Mouse (Mus musculus) lung, embryonic 15.5 days (tissue): ENCODE results near the gene Nod1. TPM values are rescaled to one million over a fixed set of nuclear protein-coding genes. Genes with fewer than 3 reads are reported as not detected.

ENCODE experiments used
- ATAC-seq: fragments of 200-750 bp; cut with Nextera tagmentation; 2 replicates; pipeline ENCODE4 v1.8.0; 2017; ENCODE audit warnings: moderate number of reproducible peaks, borderline replicate concordance; ENCODE audit not compliant: low FRiP score, low TSS enrichment; ENCODE audit errors: extremely low read depth
- H3K27ac ChIP-seq: fragments of 300-500 bp; sonication (generic); 2 replicates; pipeline ENCODE4 v1.5.1; 2015; ENCODE audit warnings: moderate library complexity, mild to moderate bottlenecking, inconsistent platforms
- H3K27me3 ChIP-seq: fragments of 300-500 bp; sonication (generic); 2 replicates; pipeline ENCODE4 v1.6.1; 2015; ENCODE audit warnings: inconsistent platforms
- H3K36me3 ChIP-seq: fragments of 300-500 bp; sonication (generic); 2 replicates; pipeline ENCODE4 v1.6.1; 2015; ENCODE audit warnings: inconsistent platforms
- H3K4me1 ChIP-seq: fragments of 300-500 bp; sonication (generic); 2 replicates; pipeline ENCODE4 v1.6.1; 2015; ENCODE audit warnings: inconsistent platforms
- H3K4me2 ChIP-seq: fragments of 300-500 bp; sonication (generic); 2 replicates; pipeline ENCODE4 v1.6.1; 2015; ENCODE audit warnings: inconsistent platforms, mild to moderate bottlenecking, moderate library complexity
- H3K4me3 ChIP-seq: fragments of 300-500 bp; sonication (generic); 2 replicates; pipeline ENCODE4 v1.5.1; 2015; ENCODE audit warnings: mild to moderate bottlenecking, inconsistent platforms
- H3K9ac ChIP-seq: fragments of 300-500 bp; sonication (generic); 2 replicates; pipeline ENCODE4 v1.6.1; 2015; ENCODE audit warnings: inconsistent platforms
- H3K9me3 ChIP-seq: fragments of 300-500 bp; sonication (generic); 2 replicates; pipeline ENCODE4 v1.6.1; 2016; ENCODE audit warnings: inconsistent platforms
- WGBS: fragments of 180-500 bp; shearing (Covaris S2); methylation state at CpG from one replicate; pipeline ENCODE4 v1.1.7; 2015; 5-methylcytosine and 5-hydroxymethylcytosine counted together
- polyA plus RNA-seq: library from polyadenylated mRNA; unstranded; fragments of >200 nt; fragmentation: Nextera tagmentation; extraction: Ambion mirVana; gene quantifications from 2 replicates; pipeline ENCODE4 v1.2.1, GENCODE M21; 2015

Nod1 gene
- polyA plus RNA-seq, 1 experiment from 2014 or later: 7.6 TPM

DNA sequence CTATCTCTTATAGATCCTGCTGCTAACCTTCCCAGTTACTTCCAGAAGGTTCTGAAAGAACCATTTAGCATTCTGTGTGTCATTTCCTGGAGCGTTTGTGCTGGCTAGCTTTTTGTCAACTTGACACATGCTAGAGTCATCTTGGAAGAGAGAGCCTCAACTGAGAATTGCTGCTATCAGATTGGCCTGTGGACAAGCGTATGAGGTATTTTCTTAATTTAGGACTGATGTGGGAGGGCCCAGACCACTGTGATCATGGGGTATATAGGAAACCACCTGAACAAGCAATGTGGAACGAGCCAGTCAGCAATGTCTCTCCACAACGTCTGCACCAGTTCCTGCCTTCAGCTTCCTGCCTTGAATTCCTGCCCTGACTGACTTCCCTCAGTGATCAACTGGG lies 31.1 kb upstream of the Nod1 start:
- Histone ChIP-seq H3K36me3 (no peaks in the 10 kb centered on the region), H3K4me1 (no peaks in the 10 kb centered on the region), H3K9me3 (no peaks in the 10 kb centered on the region), H3K4me2 (no peak overlapping the region), H3K9ac (no peak overlapping the region), H3K4me3 (no peak overlapping the region), H3K27me3 (no peaks in the 10 kb centered on the region), H3K27ac (no peak overlapping the region)
- 50% methylated on average over 4 of the region's 4 CpGs for whole genome bisulfite sequencing
- no peak for ATAC-seq

DNA sequence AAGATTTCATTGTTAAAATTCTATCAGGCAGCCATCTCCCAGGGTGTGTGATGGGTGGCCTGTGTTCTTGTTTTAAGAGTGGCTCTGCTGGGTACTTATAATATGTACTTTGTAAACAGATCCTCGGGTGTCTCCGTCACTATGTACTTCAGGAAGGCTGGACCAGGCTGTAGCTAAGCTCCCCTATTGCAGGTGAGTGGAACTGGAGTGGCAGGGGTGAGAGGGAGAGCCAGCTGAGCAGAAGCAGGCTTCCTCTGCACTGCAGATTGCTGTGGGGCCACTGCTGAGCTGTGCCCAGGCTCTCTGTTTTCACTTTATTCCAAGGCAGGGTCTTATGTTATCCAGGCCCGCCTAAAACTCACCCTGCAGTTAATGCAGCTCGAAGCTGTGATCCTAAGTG lies 30.0 kb upstream of the Nod1 start:
- Histone ChIP-seq H3K9me3 (no peaks in the 10 kb centered on the region), H3K27me3 (no peaks in the 10 kb centered on the region), H3K4me2 (no peak overlapping the region), H3K4me3 (no peak overlapping the region), H3K9ac (no peak overlapping the region), H3K4me1 (no peaks in the 10 kb centered on the region), H3K36me3 (no peaks in the 10 kb centered on the region), H3K27ac (no peak overlapping the region)
- 45% methylated on average over 4 of the region's 4 CpGs for WGBS
- no peak for ATAC-seq

DNA sequence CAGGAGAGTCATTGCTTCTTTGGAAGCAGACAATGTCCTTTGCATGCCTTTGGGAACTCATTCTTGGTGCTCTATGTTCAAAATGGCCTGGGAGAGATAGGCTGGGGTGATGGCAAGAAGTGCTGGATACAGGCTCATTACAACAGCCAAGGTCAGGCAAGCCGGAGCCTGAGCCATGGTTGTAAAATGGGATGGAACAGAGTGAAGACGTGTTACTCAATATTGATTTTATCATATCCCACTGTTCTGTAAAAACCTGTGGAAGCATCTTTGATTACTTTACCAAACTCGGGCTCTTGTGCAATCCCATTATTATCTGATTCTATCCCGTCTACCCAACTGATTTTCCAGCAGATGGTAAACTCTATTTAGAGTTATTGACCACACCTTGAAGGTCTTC lies 28.9 kb upstream of the Nod1 start:
- Histone ChIP-seq H3K4me3 (no peak overlapping the region), H3K36me3 (no peaks in the 10 kb centered on the region), H3K4me1 (no peaks in the 10 kb centered on the region), H3K27ac (no peak overlapping the region), H3K4me2 (no peak overlapping the region), H3K9me3 (no peaks in the 10 kb centered on the region), H3K9ac (no peak overlapping the region), H3K27me3 (no peaks in the 10 kb centered on the region)
- WGBS: 76% methylated on average over 4 of the region's 4 CpGs
- no peak for ATAC-seq

DNA sequence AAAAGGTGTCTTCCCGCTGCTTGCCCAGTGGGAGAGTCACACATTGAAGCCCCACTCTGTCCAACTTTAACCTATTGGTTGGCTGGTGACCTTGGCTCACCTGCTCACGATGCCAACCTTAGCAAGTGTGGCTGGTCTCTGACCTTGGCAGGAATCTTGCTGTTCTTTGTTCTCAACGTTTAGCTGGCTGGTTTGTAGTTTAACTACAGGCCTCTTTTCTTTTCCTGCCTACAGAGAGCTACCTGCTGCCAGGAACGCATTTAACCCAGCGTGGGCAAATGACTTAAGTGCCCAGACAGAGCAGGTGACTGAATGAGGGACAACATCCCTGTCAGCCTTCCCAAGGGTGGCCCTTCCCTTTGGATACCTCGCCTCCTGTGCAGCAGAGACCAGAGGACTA lies 25.3 kb upstream of the Nod1 start:
- no peak for ATAC-seq
- H3K4me1 ChIP-seq: 0 out of 2 replicates have a peak, but pooled peaks cover 3% of the 10 kb centered on the region
- 66% methylated on average over 6 of the region's 6 CpGs for WGBS

DNA sequence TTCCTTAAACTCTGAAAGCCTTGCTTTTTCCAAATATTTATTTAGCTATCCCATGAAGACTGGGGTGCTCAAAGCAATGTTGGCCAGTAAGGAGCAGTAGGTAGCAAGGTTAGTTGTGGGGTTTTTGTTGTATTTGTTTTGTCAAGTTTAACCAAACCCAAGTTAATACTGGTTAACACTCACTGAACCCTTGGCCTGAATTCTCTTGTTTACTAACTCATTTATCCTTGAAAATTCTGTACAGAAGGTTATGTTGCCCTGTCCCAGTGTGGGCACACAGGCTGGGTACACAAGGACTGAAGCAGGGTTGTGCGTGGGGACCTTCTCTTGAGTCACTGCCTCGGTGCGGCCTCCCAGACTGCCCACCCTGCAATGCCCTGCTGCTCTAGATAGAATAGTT lies 23.9 kb upstream of the Nod1 start:
- Histone ChIP-seq H3K4me1 (0 out of 2 replicates have a peak, but pooled peaks cover 3% of the 10 kb centered on the region), H3K27me3 (no peaks in the 10 kb centered on the region), H3K4me2 (no peak overlapping the region), H3K9ac (no peak overlapping the region), H3K4me3 (no peak overlapping the region), H3K27ac (no peak overlapping the region), H3K9me3 (no peaks in the 10 kb centered on the region), H3K36me3 (no peaks in the 10 kb centered on the region)
- WGBS: 80% methylated on average over 3 of the region's 3 CpGs
- no peak for ATAC-seq

More for the DNA sequence above, 25.3 kb upstream of the Nod1 start:
- Histone ChIP-seq H3K9ac (no peak overlapping the region), H3K4me3 (no peak overlapping the region), H3K36me3 (no peaks in the 10 kb centered on the region), H3K27ac (no peak overlapping the region), H3K27me3 (no peaks in the 10 kb centered on the region), H3K4me2 (no peak overlapping the region), H3K9me3 (no peaks in the 10 kb centered on the region)

DNA sequence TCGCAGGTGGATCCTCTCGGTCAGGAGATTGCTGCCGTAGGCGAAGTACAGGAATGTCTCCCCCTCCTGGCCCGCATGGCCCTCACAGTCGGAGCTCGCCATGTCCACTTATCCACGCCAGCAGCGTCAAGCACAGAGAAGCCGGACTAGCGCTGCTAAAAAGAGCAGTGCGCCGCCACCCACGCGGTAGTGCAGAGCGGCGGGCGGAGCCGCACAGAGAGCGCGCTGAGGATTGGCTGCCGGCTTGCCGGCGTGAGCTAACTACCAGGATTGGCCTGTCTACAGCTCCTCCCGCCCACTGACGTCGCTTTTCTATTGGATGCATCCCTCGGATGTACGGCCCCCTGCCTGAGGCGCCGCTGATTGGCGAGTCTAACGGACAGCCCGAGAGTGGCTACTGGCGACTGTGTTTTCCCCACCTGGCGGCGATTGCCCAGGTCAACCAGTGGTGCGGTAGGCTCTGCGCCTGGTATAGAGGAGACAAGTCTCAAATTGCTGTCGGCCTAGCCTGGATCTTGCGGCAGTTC lies 20.4 kb upstream of the Nod1 start, which contains the start of gene Ggct:
TSS of gene Ggct (minus strand) at position 217 of the 527 bp plus-strand sequence.
- 0 out of 2 replicates have a peak, but pooled peaks cover 3% of the 10 kb centered on the region for H3K4me1 ChIP-seq
- peak; percentile 100 for ATAC-seq
- no peaks in the 10 kb centered on the region for H3K27me3 ChIP-seq
- peak within 1 kb of the TSS; percentile 88 for H3K4me2 ChIP-seq
- no peaks in the 10 kb centered on the region for H3K9me3 ChIP-seq
- H3K27ac ChIP-seq: peak within 1 kb of the TSS; percentile 46; the same call in 1 of the 2 replicates
- H3K36me3 ChIP-seq: no peaks in the 10 kb centered on the region
- peak within 1 kb of the TSS; percentile 38 for H3K9ac ChIP-seq
- WGBS: under 1% methylated on average over 41 of the region's 41 CpGs
- peak within 1 kb of the TSS; percentile 49 for H3K4me3 ChIP-seq

DNA sequence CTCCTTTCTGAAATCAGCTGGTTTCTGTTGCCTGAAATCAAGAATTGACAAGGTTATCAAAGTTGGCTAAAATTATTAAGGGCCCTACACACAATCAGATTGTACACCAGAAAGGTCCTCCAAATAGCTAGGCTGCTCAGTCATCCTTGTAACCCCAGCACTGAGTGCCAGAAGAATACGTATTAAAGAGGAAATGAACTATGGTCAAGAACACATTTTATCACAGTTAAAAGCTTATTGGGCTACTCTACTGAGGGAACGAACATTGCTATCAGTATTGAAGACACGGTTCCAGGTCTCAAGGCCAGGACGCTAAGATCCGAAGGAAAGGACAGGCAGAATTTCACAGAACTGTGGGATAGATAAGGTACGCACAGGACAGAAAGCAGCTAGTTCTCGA lies 19.7 kb upstream of the Nod1 start:
- ATAC-seq: no peak
- Histone ChIP-seq H3K4me3 (peak overlapping the region; percentile 49), H3K9me3 (no peaks in the 10 kb centered on the region), H3K9ac (peak overlapping the region; percentile 35; the same call in 1 of the 2 replicates), H3K4me1 (0 out of 2 replicates have a peak, but pooled peaks cover 3% of the 10 kb centered on the region), H3K27ac (no peak overlapping the region), H3K27me3 (no peaks in the 10 kb centered on the region), H3K4me2 (peak overlapping the region; percentile 88), H3K36me3 (no peaks in the 10 kb centered on the region)
- 2% methylated on average over 7 of the region's 7 CpGs for WGBS

DNA sequence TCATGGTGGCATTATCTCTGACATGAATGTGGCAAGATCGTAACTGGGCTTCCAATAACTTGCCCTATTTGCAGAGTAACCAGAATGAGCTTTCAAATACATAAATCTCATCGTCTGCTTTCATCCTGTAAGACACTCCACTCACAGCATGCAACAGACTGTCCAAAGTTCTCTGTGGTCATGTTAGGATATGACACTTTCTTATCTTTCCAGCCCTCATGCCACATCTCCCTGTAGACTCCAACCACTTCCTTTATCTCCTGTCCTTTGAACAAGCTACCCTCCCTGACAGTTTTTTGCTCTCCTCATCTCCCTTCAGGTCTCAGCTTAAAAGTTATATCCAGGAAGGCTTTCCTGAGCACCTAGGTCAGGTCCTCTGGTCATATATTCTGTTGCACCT lies 18.8 kb upstream of the Nod1 start:
- Histone ChIP-seq H3K4me2 (no peak overlapping the region), H3K4me3 (no peak overlapping the region), H3K4me1 (0 out of 2 replicates have a peak, but pooled peaks cover 3% of the 10 kb centered on the region), H3K9ac (no peak overlapping the region), H3K27ac (no peak overlapping the region), H3K36me3 (no peaks in the 10 kb centered on the region), H3K9me3 (no peaks in the 10 kb centered on the region), H3K27me3 (no peaks in the 10 kb centered on the region)
- 71% methylated on average over 2 of the region's 2 CpGs for WGBS
- ATAC-seq: no peak

DNA sequence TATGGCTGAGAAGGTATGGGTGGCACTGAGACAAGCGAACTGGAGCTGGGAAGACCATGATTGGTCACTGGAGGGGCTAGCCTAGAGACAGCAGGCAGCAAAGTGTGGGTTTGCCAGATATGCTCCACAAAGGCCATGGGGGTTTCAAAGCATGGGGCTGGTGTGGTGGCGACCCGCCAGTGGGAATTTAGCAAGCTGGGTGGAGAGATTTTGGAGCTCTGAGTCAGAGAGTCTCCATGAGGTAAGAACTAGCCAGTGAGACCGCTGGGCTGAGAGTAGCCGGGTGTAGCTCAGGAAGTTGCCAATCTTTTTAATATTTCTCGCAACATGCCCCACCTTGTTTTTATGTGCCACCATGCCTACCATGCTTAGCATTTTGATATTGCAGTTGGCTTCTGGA lies 15.7 kb upstream of the Nod1 start:
- no peak for ATAC-seq
- WGBS: 87% methylated on average over 6 of the region's 6 CpGs
- H3K4me3 ChIP-seq: no peak overlapping the region

DNA sequence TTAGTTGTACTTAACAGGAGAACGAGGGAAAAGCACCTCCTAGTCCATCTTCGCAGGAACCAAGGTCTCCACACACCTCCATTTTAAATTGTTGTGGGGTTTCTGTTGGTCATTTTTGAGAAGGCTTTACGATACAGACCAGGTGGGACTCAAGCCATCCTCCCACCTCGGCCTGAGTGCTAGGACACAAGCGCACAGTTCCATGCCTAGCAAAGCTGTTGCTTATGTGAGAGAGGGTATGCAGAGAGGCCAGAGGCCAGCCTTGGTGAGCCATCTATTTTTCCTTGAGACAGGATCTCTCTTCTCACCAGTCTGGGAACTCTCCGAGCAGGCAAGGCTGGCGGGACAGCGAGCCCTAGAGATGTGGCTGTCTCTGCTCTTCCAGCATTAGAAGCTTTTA lies 11.7 kb upstream of the Nod1 start:
- H3K9ac ChIP-seq: no peak overlapping the region
- no peak for ATAC-seq
- WGBS: 95% methylated on average over 8 of the region's 8 CpGs
- H3K4me2 ChIP-seq: no peak overlapping the region
- no peaks in the 10 kb centered on the region for H3K9me3 ChIP-seq
- no peak overlapping the region for H3K4me3 ChIP-seq
- no peaks in the 10 kb centered on the region for H3K4me1 ChIP-seq
- H3K27me3 ChIP-seq: no peaks in the 10 kb centered on the region
- H3K36me3 ChIP-seq: no peaks in the 10 kb centered on the region
- no peak overlapping the region for H3K27ac ChIP-seq

More for the DNA sequence above, 15.7 kb upstream of the Nod1 start:
- Histone ChIP-seq H3K9me3 (no peaks in the 10 kb centered on the region), H3K9ac (no peak overlapping the region), H3K36me3 (no peaks in the 10 kb centered on the region), H3K4me2 (no peak overlapping the region), H3K4me1 (0 out of 2 replicates have a peak, but pooled peaks cover 1% of the 10 kb centered on the region), H3K27me3 (no peaks in the 10 kb centered on the region), H3K27ac (no peak overlapping the region)

DNA sequence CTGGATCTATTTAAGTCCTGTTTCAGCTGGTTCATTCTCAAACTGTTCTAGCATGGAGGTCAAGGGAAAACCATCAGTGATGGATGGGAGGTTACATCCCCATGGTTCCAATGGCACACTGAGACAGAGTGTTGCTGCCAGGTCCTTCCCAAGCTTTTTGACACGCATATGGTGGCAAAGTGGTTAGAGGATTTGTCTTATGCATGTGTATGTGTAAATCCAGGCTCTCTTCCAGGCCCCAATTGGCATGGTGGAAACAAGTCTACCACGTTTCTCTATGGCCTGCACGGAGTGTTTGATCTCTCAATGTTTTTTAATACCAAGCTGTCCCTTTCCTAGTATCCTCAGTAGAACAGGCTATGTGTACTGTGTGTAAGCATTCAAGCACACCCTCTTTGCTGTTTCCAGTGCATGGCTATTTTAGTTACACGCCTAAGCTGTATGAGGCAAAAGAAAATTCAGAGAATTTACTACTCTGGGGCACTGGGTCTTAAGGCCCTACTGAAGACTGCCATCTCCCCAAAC lies 11.2 kb upstream of the Nod1 start:
- no peak for ATAC-seq
- H3K27ac ChIP-seq: no peak overlapping the region
- no peaks in the 10 kb centered on the region for H3K9me3 ChIP-seq
- H3K36me3 ChIP-seq: no peaks in the 10 kb centered on the region
- H3K9ac ChIP-seq: no peak overlapping the region
- no peaks in the 10 kb centered on the region for H3K27me3 ChIP-seq
- H3K4me3 ChIP-seq: no peak overlapping the region
- H3K4me1 ChIP-seq: no peaks in the 10 kb centered on the region
- H3K4me2 ChIP-seq: no peak overlapping the region
- 87% methylated on average over 4 of the region's 4 CpGs for WGBS

DNA sequence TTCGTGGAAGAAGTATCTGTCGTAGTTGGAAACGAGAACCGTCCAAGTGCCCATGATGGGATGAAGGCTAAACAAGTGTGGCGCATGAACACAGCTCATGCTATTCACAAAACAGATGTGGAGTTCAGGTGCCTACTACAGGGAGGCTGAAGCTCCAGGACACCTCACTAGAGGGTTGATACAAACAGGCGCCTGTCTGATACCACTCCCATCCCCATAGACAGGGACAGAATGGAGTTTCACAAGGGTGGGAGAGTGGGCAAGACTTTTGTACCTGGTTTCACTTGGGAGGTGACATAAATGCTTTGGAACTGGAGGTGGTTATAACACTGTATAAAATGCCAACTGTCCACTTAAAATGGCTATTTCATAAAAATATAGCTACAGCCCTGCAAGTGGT lies 7.0 kb upstream of the Nod1 start:
- ATAC-seq: no peak
- Histone ChIP-seq H3K27me3 (no peaks in the 10 kb centered on the region), H3K4me2 (no peak overlapping the region), H3K36me3 (no peaks in the 10 kb centered on the region), H3K27ac (no peak overlapping the region), H3K4me3 (no peak overlapping the region), H3K9ac (no peak overlapping the region), H3K4me1 (no peaks in the 10 kb centered on the region), H3K9me3 (no peaks in the 10 kb centered on the region)
- WGBS: 95% methylated on average over 6 of the region's 6 CpGs
